Mouse (Mus musculus) heart, postnatal 10 days (tissue): ENCODE measurements at regions not wholly inside any gene's neighbourhood (a gene's known extent, or its start where the extent isn't known, plus 50 kb on each side); places are given as distances from the start of the nearest gene placed in this dataset.
A peak's percentile ranks its signal among the peaks of the same experiment; 100 is the strongest.

Experiments
- DNase-seq, 2 experiments: peaks; one replicate each; pipeline ENCODE4 v3.0.0; 2021
- intact Hi-C: fragments of 180-260 bp; cut with DNase I; formaldehyde crosslinking; loops from one replicate; pipeline ENCODE4 v1.15.1; 2025

DNA sequence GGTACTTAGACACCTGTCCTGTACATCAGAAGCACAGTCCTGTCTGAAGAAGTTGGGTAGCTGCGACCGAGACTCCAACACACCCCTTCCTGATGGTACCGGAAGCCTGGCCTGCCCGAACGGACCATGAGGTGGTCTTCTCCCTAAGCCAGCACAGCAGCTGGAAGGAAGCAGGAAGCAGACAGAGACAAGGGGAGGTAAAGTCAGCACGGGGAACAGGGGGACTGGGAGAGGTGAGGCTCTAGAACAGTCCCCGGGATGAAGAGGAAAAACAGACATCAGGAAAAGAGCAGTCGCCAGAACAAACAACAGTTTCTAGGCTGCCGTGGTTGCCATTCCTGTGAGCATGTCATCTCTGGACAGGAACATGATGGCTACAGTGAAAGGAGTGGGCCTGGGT lies 353.6 kb downstream of the Efnb2 start:
- no peak for DNase-seq
- intact Hi-C loops = no loop called here

DNA sequence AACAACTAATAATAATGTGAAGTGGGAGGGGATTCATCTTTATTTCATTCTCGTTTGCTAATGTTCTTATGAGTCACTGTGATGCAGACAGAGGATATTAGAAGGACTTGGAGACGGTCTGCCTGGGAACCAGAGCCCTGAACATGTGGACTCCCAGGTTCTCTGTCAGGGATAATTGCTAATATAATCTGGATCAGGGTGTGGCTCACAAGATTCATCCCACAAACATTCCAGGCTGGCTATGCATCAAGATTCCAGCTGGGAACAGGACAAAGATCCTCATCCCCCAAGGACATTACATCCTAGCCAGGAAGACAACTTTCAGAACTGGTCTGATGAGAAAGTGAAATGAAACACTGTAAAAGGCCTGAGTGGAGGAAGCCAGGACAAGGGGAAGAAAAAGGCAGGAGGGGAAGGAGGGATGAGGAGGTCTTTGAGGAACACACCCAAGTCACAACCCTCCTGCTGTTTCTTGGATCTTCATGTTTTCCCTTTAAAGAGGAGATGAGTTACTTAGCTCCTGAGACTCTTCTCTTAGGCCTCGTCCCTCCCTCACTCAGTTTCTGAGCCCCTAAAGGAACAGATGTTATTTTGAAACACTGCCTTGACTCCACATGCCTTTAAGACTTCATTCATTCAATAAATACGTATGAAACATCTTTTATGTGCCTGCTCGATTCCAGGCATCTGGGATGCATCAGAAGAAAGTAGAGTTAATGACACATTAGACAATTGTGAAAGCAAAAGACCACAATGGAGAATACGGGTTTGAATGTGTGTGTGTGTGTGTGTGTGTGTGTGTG lies 360.9 kb downstream of the Efnb2 start:
- intact Hi-C loops = loop anchor here (1.0 kb wide), 1 partner anchor 28 kb away; no protein-coding TSS in a partner anchor
- DNase-seq = peak; percentile 42 to 52

DNA sequence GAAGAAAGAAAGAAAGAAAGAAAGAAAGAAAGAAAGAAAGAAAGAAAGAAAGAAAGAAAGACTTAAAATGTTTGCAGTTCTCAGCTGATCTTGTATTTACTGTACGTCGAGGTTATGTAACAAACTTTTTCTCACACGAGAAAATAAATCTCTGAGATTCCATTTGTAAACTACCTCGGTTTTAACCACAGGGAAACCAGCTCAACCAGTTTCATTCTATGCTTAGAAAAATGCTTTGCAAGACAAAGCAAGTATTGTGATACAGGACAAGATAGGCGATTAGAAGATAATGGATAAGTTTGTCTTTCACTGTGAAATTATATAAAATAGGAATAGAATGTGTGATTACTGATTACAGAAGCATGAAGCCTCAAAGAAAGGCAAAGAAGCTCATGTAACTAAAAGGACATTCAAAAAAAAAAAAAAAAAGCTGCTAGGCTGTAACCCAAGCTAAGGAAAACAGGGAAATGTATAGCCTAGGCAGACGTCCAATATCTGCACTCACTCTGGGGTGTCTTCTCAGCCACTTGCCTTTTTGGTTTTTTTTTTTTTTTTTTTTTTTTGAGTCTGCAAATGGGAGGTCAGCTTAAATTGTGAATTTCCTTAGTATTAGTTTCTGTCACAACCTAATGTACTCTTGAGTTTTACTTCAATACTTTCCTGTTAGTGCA lies 368.3 kb downstream of the Efnb2 start:
- no peak for DNase-seq
- intact Hi-C loops = no loop called here

DNA sequence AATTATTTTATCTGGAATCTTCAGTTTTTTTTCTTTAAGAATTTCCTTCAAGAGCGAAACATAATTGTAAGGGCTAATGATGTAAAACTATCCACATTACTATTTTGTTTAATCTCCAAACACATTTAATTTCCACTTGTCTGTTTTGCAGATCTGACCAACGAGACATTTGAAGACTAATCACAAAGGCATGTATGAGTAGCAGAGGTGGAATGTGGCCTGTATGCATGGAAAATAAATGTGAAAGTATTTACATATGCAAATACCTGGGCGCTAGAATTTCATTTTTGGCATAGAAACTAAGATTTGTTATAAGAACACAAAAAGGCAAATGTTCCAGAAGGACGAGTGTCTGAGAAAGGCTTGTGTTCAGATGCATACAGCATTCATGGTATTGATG lies 375.2 kb downstream of the Efnb2 start:
- no peak for DNase-seq
- intact Hi-C loops = no loop called here

DNA sequence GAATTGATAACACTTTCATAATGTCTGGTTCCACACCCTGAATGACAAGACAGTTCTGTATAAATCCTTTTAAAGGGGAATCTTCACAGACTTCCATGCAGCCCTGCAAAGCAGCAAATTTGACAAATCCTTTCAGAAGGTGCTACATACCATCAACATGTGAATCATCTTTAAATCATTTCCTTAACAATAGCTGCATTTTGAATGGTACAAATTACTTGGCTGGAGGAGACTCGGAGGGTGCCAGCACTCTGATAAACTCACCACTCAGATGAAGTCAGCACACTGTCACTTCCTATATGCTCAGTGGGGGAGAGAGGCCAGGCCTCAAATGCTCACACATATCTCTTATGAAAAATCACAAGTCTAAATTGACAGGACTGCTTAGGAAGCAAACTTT lies 386.1 kb downstream of the Efnb2 start:
- no peak for DNase-seq
- intact Hi-C loops = no loop called here

DNA sequence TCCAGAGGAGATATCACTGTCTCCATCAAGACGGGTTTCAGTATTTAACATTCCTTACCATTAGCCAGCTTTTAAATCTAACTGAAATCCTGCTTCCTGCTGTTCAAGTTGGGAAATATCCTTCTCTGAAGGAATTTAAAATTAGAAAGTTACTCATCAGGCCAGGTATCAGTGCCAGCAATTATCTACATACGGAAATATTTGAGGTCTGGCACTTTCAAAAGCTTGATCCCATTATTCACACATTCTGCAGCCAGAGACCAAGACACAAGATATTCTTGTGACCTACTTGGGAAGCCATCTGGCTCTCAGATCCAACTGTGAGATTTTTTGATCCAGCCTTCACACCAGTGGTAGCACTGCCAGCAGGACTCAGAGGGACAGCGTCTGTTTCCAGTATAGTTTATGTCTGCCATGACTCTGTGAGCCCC lies 386.8 kb downstream of the Efnb2 start:
- intact Hi-C loops = no loop called here
- DNase-seq = peak; percentile 24 to 27

DNA sequence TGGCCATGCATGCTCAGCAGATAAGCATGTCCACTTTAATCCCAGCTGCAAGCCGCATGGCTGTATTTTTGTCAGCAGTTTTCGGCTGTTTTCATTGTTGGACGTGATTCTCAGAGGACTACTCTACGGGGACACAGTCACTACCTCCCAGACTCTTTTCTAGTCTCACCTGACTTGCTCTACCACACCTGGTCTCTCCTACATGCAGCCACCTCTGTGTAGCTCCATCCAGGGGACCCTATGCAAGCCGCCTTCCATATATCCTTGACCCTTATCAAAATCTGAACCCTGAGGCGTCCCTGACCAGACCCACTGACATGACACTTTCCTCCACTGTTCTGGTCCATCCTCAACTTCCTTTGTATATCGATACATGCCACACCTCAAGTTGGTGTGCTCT lies 402.2 kb downstream of the Efnb2 start:
- intact Hi-C loops = no loop called here
- DNase-seq = no peak

DNA sequence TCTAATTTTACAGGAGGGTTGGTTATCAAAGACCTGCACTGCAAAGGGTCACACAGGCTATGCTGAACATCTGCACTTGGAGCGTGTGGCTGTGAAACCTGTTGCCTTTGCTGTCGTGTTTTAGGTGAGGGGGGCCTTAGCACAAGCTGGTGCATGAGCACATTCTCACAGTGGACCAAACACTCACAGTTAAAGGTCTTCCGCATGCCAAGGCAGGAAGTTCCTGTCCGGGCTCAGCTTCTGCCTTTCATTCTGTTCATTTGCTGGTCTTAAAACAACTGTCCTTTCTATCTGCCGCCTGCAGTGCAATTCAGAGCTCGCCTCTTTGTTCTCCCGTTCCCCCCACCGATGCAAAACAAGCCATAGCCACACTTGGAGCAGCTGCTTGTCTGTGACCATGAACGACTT lies 402.8 kb downstream of the Efnb2 start:
- peak in 1 of 2 experiments; percentile 19 for DNase-seq

DNA sequence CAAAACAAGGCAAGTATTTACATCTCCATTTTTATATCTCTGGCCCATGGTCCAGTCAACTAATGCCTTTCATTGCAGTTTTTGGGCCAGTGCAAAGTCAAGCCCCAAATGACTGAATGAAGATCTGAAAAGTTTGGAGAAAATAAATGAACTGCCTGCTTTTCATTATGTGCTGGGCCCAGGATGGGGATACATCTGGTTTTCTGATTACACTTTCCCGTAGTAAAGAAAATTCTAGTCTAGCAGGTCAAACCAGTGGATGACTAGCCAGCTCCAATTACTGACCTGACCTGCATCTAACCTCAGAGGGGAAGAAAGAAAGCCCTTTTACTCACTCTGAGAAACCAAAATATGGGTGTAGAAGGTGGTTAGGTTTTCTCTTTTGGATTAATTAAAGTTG lies 404.7 kb downstream of the Efnb2 start:
- no peak for DNase-seq
- intact Hi-C loops = no loop called here

More for the DNA sequence above, 402.8 kb downstream of the Efnb2 start:
- intact Hi-C loops = no loop called here

DNA sequence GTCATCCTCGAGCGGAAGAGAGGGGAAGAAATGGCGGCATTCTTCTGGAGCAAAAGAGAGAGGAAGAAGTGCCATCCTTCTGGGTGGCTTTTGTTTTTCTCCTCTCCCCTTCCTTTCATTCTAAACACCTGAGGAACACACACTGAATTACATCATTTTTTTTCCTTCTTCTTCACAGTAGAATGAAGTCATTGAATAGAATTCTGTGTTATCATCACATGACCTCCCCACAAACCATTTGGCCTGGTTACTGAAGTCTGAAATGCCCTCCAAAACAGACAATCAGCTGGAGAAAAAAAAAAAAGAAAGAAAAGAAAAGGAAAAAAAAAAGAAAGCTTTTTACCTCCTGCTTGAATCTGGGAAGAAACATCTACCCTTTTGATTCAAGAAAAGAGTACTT lies 406.6 kb downstream of the Efnb2 start:
- intact Hi-C loops = no loop called here
- no peak for DNase-seq

DNA sequence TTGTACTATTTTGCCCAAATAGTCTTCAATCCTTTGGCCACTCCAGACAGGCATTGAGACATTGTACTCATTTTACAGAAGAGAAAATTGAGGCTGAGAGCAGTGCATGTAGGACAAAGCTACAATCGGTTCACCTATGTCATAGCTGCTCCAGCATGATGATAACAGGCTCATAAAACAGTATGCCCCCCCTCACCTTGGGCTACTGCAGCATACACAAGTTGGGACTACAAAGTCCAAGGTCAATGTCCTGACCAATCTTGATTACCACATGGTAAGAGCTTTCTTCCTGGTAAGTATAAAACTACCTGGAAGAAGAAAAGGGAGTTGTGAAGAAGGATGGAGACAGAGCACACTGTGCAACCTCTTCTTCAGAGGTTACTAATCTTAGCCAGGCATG lies 416.4 kb downstream of the Efnb2 start:
- no peak for DNase-seq
- intact Hi-C loops = no loop called here

DNA sequence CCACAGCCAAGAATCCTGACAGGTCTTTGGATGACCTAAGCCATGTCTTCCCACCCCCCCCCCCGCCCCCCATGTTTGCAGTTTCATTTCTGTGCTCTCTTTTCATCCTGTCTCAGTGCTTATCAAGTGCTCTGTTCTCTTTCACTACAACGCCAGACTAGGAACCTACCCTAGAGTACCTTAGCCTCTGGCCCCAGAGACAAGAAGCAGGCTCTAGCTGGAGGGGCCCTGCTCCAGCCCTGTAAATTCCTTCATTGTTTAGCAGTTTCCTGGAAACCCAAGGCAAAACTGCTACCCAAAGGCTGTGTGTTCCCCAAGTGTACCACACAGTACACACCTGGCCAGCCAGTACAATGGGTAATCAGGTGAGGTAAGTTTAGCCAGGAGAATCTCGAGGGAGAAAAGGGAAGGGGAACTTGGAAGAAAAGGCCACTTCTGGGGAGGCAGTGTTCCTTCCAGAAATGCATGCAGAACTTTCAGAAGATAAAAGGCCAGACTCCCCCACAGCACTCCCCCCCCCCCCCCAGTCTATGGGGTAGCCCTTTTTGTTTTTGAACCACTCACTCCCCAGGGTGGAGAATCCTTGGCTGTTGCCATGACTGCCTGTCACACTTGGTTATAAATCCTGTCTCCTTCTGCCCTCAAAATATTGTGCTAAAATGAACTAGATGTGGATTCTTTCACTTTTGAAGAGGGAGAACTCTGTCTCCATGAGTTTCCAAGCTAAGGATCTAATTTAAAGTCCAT lies 419.1 kb downstream of the Efnb2 start:
- DNase-seq = no peak
- intact Hi-C loops = no loop called here

DNA sequence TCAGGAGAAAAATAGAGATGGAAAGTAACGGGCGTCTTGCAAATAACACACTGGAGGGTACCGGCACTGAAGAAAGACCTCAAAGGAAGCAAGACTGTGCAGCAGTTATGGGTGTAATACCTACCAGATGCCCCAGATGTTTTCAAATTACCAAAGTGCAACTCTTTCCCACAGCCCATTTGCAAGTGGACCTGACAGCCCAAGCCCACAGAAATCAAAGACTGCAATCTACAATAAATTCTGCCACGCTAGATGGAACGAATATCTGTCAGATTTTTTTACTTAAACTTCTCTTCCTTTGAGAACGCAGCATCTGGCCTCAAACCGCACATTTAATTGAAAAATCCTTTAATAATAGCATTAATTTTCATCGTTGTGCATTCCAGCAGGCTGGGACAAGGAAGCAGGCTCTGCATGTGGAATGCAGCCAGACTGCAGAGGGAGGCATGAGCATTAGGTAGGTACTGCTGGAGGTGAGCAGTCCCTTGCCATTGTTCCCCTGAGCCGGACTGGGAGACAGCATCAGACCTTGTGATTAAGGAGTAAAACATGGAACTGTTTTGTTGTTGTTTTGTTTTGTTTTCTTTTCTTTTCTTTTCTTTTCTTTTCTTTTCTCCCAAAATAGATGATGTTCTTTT lies 419.9 kb downstream of the Efnb2 start:
- intact Hi-C loops = no loop called here
- DNase-seq = no peak

DNA sequence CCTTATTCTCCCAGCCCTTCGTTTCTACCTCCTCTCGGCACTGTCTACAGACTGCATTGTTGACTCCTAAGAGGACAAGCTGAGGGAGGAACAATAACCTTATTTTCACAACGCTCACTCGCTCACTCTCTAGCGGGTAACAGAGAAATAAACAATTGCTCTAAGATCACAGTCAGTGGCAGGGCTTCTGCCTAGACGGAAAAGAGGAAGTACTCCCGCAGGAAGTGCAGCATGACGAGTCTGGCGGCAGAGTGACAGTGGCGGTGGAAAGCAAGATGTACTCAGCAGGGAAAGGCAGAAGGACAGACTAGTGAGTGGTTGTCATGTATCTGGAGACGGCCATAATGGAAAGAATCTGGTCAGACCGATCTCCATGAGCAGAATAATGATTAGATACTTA lies 421.6 kb downstream of the Efnb2 start:
- peak; percentile 5 to 16 for DNase-seq
- intact Hi-C loops = no loop called here

DNA sequence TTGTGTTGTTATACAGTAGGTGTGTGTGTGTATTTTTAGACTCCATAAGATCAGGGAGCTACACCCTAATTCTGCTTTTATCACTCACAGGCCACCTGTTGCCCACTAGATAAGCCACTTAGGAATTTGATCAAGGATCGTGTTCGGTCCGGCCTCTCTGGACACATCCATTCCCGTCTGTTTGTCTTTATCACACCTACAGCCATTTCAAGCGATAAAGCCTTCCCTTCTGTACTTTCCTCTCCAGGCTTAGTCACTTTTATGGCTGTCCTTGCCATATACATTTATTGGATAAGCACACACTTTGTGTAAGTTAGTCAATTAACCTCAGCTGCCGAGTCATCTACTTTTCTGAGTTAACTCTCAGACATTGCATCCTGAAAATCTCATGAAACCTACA lies 423.0 kb downstream of the Efnb2 start:
- intact Hi-C loops = no loop called here
- DNase-seq = no peak

DNA sequence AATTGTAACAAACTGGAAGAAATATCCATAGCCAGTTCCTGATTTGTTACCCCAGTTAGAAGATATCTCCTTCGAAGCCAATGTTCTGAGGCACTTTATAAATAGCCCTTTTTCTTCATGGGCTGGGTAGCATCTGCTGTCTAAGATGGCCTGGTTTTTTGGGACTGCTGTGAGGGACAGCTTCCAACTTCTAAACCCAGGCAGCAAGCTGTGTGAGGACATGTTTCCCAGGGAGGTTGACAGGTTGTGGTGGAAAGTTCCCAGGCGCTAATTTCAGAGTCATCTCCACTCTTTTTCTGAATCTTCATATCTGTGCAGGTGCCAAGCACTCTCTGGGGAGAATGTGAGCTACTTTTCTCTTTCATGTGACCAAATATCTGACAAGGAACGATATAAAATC lies 427.4 kb downstream of the Efnb2 start:
- intact Hi-C loops = no loop called here
- DNase-seq = no peak

DNA sequence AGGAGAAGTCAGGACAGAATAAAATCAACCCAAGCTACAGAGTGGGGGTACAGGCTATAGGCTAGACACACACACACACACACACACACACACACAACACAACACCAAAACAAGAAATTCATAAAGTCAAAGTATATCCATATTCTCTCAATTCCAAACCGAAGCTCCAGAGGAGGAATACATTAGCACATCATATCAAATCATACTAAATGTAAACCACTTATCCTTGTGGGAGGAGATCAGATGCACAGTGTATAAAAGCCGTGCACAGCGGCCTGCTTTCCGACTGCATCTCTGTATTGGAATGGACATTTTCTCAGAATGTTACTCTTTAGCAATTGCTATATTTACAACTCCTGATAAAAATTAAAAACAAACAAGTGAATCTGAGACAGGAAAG lies 427.9 kb downstream of the Efnb2 start:
- intact Hi-C loops = no loop called here
- DNase-seq = no peak

DNA sequence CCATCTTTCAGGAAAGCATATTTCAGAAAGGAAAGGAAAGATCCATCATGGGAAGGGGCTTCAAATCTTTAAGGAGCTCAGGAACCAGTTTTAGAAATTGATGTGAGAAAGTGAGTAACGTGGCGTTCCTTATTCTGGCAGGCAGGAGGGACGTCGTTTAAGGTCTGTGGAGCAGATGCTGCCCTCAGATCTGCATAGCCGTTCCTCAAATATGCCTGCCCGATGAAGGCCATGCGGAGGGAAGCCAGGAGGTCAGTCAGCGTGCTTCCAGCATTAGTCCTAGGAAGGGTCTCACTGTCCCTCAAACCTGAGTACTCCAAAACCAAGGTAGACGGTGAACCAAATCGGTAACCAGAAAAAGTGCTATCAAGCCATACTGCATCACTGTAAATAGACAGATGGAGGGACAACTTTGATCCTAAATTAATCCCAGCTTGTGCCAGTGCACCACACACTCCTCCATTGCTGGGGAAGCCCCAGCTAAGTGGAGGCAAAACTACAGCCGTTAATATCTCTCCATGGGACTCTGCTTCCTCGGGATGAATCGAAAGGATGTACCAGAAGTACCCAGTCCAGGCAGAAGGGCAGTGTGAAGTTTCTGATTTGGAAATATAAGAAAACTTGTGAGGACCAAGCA lies 428.9 kb downstream of the Efnb2 start:
- DNase-seq = no peak
- intact Hi-C loops = no loop called here

DNA sequence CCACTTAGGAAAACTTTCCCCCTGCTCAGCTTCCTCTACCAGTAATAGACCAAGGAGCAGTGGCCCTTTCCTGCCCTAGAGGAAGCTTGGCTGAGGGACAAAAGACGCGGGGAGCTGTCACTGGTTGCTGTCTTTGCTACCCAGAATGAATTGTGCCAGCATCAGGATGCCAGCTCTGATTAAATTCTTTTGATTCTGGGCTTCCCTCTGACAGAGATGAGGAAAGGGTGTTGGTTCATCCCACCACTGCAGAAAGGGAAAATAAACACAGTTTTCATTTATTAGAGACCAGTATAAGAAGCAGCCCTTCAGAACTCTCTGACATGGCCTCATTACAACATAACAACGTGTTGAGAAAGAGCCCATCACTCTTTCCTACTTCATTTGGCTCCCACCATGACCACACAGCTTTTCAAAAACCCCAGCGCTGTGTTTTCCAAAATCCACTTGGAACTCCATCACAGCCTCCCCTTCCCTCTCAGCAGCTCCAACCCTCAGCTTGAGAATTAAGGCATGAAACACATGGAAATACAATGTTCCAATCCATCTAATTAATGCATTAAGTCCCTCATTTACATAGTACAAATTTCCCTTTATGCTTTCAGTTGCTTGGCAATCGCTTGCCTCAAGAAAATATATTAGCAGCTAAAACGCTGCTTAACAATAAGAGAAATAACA lies 429.6 kb downstream of the Efnb2 start:
- DNase-seq = no peak
- intact Hi-C loops = no loop called here

DNA sequence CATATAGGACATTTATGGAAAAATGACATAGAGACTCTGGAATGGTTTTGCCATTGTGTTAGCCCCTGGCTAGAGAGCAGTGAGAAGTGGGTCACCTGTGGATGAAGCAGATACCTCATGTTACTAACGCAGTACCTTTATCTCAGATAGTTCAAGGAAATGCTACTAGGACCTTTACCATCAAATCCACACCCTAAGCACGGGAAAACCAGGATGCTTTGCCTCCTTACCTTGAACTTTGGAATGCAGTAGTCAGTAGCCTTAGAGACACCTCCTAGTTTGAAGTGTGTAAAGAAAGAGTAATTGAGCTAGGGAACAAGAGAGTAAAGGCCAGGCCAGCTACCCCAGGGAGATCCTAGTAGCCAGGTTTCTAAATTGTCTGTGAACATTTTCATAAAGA lies 435.0 kb downstream of the Efnb2 start:
- DNase-seq = no peak
- intact Hi-C loops = loop anchor here (5.0 kb wide), 1 partner anchor 431 kb away; no protein-coding TSS in a partner anchor
